Mouse (Mus musculus) lung, embryonic 15.5 days (tissue): ENCODE measurements around the gene Zfp653. TPM values are rescaled to one million over a fixed set of nuclear protein-coding genes. Genes with fewer than 3 reads are reported as not detected.

Experiments
- ATAC-seq: fragments of 200-750 bp; cut with Nextera tagmentation; 2 replicates; pipeline ENCODE4 v1.8.0; 2017; ENCODE audit warnings: moderate number of reproducible peaks, borderline replicate concordance; ENCODE audit not compliant: low FRiP score, low TSS enrichment; ENCODE audit errors: extremely low read depth
- H3K27ac ChIP-seq: fragments of 300-500 bp; sonication (generic); 2 replicates; pipeline ENCODE4 v1.5.1; 2015; ENCODE audit warnings: moderate library complexity, mild to moderate bottlenecking, inconsistent platforms
- H3K27me3 ChIP-seq: fragments of 300-500 bp; sonication (generic); 2 replicates; pipeline ENCODE4 v1.6.1; 2015; ENCODE audit warnings: inconsistent platforms
- H3K36me3 ChIP-seq: fragments of 300-500 bp; sonication (generic); 2 replicates; pipeline ENCODE4 v1.6.1; 2015; ENCODE audit warnings: inconsistent platforms
- H3K4me1 ChIP-seq: fragments of 300-500 bp; sonication (generic); 2 replicates; pipeline ENCODE4 v1.6.1; 2015; ENCODE audit warnings: inconsistent platforms
- H3K4me2 ChIP-seq: fragments of 300-500 bp; sonication (generic); 2 replicates; pipeline ENCODE4 v1.6.1; 2015; ENCODE audit warnings: inconsistent platforms, mild to moderate bottlenecking, moderate library complexity
- H3K4me3 ChIP-seq: fragments of 300-500 bp; sonication (generic); 2 replicates; pipeline ENCODE4 v1.5.1; 2015; ENCODE audit warnings: mild to moderate bottlenecking, inconsistent platforms
- H3K9ac ChIP-seq: fragments of 300-500 bp; sonication (generic); 2 replicates; pipeline ENCODE4 v1.6.1; 2015; ENCODE audit warnings: inconsistent platforms
- H3K9me3 ChIP-seq: fragments of 300-500 bp; sonication (generic); 2 replicates; pipeline ENCODE4 v1.6.1; 2016; ENCODE audit warnings: inconsistent platforms
- WGBS: fragments of 180-500 bp; shearing (Covaris S2); methylation state at CpG from one replicate; pipeline ENCODE4 v1.1.7; 2015; 5-methylcytosine and 5-hydroxymethylcytosine counted together
- polyA plus RNA-seq: library from polyadenylated mRNA; unstranded; fragments of >200 nt; fragmentation: Nextera tagmentation; extraction: Ambion mirVana; gene quantifications from 2 replicates; pipeline ENCODE4 v1.2.1, GENCODE M21; 2015

The Zfp653 gene
- polyA plus RNA-seq, 1 experiment from 2014 or later = 15.3 TPM

DNA sequence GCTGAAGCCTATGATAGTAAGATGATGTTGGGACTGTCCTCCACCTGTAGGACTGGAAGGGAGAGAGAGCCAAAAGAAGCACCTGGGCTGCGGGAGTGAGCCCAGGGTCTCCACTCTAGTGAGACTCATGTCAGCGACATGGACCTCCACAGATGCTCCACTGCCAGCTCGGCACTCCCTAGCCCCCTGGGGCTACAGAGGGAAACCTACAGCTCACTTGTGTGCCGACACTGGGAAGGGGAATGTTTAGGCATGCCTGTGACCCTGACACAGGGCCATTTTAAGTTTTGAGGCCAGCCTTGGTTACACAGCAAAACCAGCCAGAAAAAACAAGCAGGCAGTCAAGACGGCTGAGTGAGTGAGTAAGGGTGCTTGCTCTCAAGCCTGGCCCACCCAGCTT, 4.0 kb downstream of the Zfp653 start:
- Histone ChIP-seq H3K9me3 (no peaks in the 10 kb centered on the region), H3K27ac (no peak overlapping the region), H3K4me2 (no peak overlapping the region), H3K4me1 (peaks cover 8% of the 10 kb centered on the region), H3K4me3 (no peak overlapping the region), H3K9ac (no peak overlapping the region), H3K36me3 (peaks cover 51% of the 10 kb centered on the region), H3K27me3 (no peaks in the 10 kb centered on the region)
- WGBS = 73% methylated on average over 5 of the region's 5 CpGs
- no peak for ATAC-seq

- H3K36me3 ChIP-seq = peaks cover 57% of the 10 kb centered on the region
Observed at GRCm38 (mm10) chr9:22066433-22066832, 4.7 kb downstream of the Zfp653 start.

DNA sequence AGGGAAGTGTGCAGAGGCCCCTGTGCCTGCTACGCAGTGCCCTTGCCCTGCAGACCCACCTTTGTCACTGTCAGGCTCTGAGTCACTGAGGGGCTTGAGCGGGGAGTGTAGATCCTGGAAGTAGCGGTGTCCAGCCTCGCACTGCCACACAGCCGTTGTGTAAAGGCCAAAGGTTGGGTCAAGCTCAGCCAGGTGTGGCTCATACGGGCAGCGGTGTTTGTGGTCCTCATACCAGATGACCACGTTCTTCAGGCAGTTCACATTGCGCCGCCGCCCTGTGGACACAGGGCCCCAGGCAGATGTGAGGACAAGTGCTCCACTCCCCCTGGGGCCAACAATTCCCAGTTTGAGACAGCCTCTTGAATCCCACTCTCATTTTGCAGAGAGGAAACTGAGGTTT, 5.5 kb downstream of the Zfp653 start:
- H3K4me1 ChIP-seq = peaks cover 8% of the 10 kb centered on the region
- ATAC-seq = no peak
- WGBS = 92% methylated on average over 11 of the region's 11 CpGs
- H3K9me3 ChIP-seq = no peaks in the 10 kb centered on the region
- H3K9ac ChIP-seq = no peak overlapping the region
- no peak overlapping the region for H3K4me2 ChIP-seq
- H3K27ac ChIP-seq = no peak overlapping the region
- no peaks in the 10 kb centered on the region for H3K27me3 ChIP-seq
- H3K4me3 ChIP-seq = no peak overlapping the region
- H3K36me3 ChIP-seq = peaks cover 63% of the 10 kb centered on the region

More at GRCm38 (mm10) chr9:22066433-22066832, 4.7 kb downstream of the Zfp653 start:
- Histone ChIP-seq H3K9ac (no peak overlapping the region), H3K27me3 (no peaks in the 10 kb centered on the region), H3K27ac (no peak overlapping the region), H3K4me2 (no peak overlapping the region), H3K4me1 (peaks cover 8% of the 10 kb centered on the region), H3K9me3 (no peaks in the 10 kb centered on the region), H3K4me3 (no peak overlapping the region)
- no peak for ATAC-seq
- WGBS = 58% methylated on average over 3 of the region's 3 CpGs

GRCm38 (mm10) chr9:22064341-22064740, 6.8 kb downstream of the Zfp653 start:
- Histone ChIP-seq H3K4me1 (no peaks in the 10 kb centered on the region), H3K4me2 (no peak overlapping the region), H3K9me3 (no peaks in the 10 kb centered on the region), H3K27me3 (no peaks in the 10 kb centered on the region), H3K36me3 (peaks cover 68% of the 10 kb centered on the region), H3K4me3 (no peak overlapping the region), H3K9ac (no peak overlapping the region), H3K27ac (no peak overlapping the region)
- ATAC-seq = no peak
- WGBS = 96% methylated on average over 3 of the region's 3 CpGs

DNA sequence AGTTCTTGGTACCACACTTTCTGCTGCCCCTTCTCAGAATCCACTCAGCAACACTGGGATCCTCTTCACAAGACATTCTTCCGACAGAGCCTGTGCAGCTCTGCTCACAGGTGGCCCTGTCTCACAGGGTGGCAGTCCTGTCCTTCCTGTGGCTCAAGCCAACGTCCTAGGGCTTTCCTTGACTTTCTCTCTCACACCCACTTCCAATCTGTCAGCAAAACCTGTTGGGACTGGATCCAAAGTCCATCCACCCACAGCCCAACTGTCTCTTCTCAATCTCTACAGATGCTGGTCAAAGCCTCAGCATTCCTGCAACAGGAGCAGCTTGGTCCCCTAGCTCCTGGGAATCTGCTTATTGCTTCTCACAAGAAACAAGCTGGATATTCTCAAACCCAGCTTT, 9.8 kb downstream of the Zfp653 start:
- Histone ChIP-seq H3K36me3 (peaks cover 79% of the 10 kb centered on the region), H3K4me1 (no peaks in the 10 kb centered on the region), H3K9ac (no peak overlapping the region), H3K9me3 (no peaks in the 10 kb centered on the region), H3K27me3 (no peaks in the 10 kb centered on the region), H3K4me3 (no peak overlapping the region), H3K4me2 (no peak overlapping the region), H3K27ac (no peak overlapping the region)
- 79% methylated on average over 2 of the region's 2 CpGs for WGBS
- no peak for ATAC-seq

GRCm38 (mm10) chr9:22058011-22058424, 13.2 kb downstream of the Zfp653 start:
- peaks cover 48% of the 10 kb centered on the region for H3K36me3 ChIP-seq

GRCm38 (mm10) chr9:22057031-22057517, 14.1 kb downstream of the Zfp653 start:
- Histone ChIP-seq H3K9ac (no peak overlapping the region), H3K4me3 (no peak overlapping the region), H3K4me1 (peaks cover 9% of the 10 kb centered on the region), H3K36me3 (peaks cover 38% of the 10 kb centered on the region), H3K4me2 (no peak overlapping the region), H3K27me3 (peaks cover 37% of the 10 kb centered on the region), H3K9me3 (no peaks in the 10 kb centered on the region), H3K27ac (no peak overlapping the region)
- 86% methylated on average over 9 of the region's 9 CpGs for WGBS
- ATAC-seq = no peak

More at GRCm38 (mm10) chr9:22058011-22058424, 13.2 kb downstream of the Zfp653 start:
- Histone ChIP-seq H3K27ac (no peak overlapping the region), H3K9ac (no peak overlapping the region), H3K4me2 (no peak overlapping the region), H3K9me3 (no peaks in the 10 kb centered on the region), H3K27me3 (peaks cover 28% of the 10 kb centered on the region), H3K4me1 (peaks cover 8% of the 10 kb centered on the region), H3K4me3 (no peak overlapping the region)
- WGBS = 82% methylated on average over 9 of the region's 9 CpGs
- ATAC-seq = no peak

- 68% methylated on average over 9 of the region's 9 CpGs for WGBS
- H3K27ac ChIP-seq = no peak overlapping the region
- no peak overlapping the region for H3K9ac ChIP-seq
- H3K9me3 ChIP-seq = no peaks in the 10 kb centered on the region
- no peak overlapping the region for H3K4me2 ChIP-seq
- H3K36me3 ChIP-seq = peaks cover 33% of the 10 kb centered on the region
- H3K4me1 ChIP-seq = peaks cover 15% of the 10 kb centered on the region
- H3K27me3 ChIP-seq = peaks cover 44% of the 10 kb centered on the region
- no peak overlapping the region for H3K4me3 ChIP-seq
- ATAC-seq = no peak
Observed at GRCm38 (mm10) chr9:22056303-22056910, 14.8 kb downstream of the Zfp653 start.

DNA sequence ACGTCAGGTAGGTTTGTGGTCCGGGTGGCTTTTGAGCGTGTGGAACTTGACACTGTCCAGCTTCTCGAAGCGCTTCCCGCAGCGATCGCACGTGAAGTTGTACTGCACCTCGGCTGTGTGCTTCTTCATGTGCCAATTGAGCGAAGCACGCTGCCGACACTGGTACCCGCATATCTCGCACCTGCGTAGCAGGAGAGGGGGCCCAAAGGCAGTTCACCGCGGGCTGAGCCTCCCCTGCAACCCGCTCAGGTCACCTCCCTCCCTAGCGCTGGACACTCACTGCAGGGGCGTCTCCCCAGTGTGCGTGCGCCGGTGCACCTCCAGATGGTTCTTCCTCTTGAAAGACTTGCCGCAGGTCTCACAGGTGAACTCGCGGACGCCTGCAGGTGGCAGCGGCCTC, 15.5 kb downstream of the Zfp653 start:
- Histone ChIP-seq H3K4me1 (peaks cover 22% of the 10 kb centered on the region), H3K27ac (no peak overlapping the region), H3K36me3 (peaks cover 27% of the 10 kb centered on the region), H3K27me3 (peaks cover 51% of the 10 kb centered on the region), H3K9ac (no peak overlapping the region), H3K4me2 (no peak overlapping the region), H3K4me3 (no peak overlapping the region), H3K9me3 (no peaks in the 10 kb centered on the region)
- no peak for ATAC-seq
- WGBS = 30% methylated on average over 28 of the region's 29 CpGs

GRCm38 (mm10) chr9:22054411-22055076, 16.6 kb downstream of the Zfp653 start:
- Histone ChIP-seq H3K9ac (no peak overlapping the region), H3K4me1 (peaks cover 27% of the 10 kb centered on the region), H3K4me2 (peak overlapping the region; percentile 21; the same call in 1 of the 2 replicates), H3K27ac (no peak overlapping the region), H3K27me3 (peaks cover 63% of the 10 kb centered on the region), H3K4me3 (no peak overlapping the region), H3K9me3 (no peaks in the 10 kb centered on the region), H3K36me3 (peaks cover 24% of the 10 kb centered on the region)
- no peak for ATAC-seq
- 3% methylated on average over 32 of the region's 32 CpGs for WGBS

DNA sequence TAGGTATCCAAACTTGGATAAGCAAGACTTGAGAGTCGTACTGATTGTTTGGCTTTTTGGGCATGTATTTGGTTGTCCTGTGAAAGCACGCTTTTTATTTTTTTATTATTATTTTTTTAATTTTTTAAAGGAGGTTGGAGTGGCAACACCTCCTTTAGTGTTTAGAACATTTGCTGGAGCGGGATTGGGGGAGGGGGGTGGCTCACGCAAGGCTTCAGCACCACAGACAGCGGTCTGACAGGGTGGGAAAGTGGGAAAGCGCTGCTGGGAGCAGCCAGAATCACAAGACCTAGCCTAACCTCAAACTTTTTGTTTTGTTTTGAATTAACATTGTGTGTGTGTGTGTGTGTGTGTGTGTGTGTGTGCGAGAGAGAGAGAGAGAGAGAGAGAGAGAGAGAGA, 17.5 kb downstream of the Zfp653 start:
- no peak for ATAC-seq
- WGBS = 18% methylated on average over 6 of the region's 7 CpGs
- H3K4me1 ChIP-seq = peaks cover 27% of the 10 kb centered on the region

GRCm38 (mm10) chr9:22051958-22052254, 19.3 kb downstream of the Zfp653 start, which contains the start of gene Elavl3:
Gene Elavl3 (minus strand): TSS chr9:22052023.
- H3K9me3 ChIP-seq = no peaks in the 10 kb centered on the region
- H3K27me3 ChIP-seq = peaks cover 80% of the 10 kb centered on the region
- no peak for ATAC-seq
- H3K4me2 ChIP-seq = peak within 1 kb of the TSS; percentile 67
- H3K4me3 ChIP-seq = peak within 1 kb of the TSS; percentile 38
- no peak within 1 kb of the TSS for H3K27ac ChIP-seq
- WGBS = 2% methylated on average over 20 of the region's 28 CpGs
- H3K36me3 ChIP-seq = peaks cover 1% of the 10 kb centered on the region; the same call in 1 of the 2 replicates
- H3K9ac ChIP-seq = no peak within 1 kb of the TSS
- H3K4me1 ChIP-seq = peaks cover 27% of the 10 kb centered on the region

More for the DNA sequence above, 17.5 kb downstream of the Zfp653 start:
- H3K9me3 ChIP-seq = no peaks in the 10 kb centered on the region
- no peak overlapping the region for H3K4me3 ChIP-seq
- H3K27me3 ChIP-seq = peaks cover 71% of the 10 kb centered on the region
- no peak overlapping the region for H3K4me2 ChIP-seq
- H3K27ac ChIP-seq = no peak overlapping the region
- peaks cover 16% of the 10 kb centered on the region for H3K36me3 ChIP-seq
- H3K9ac ChIP-seq = no peak overlapping the region
